Mouse (Mus musculus) thymus, adult 2 months (tissue): Measurements from ENCODE around the gene Fam102a.

Experiments used
- CTCF ChIP-seq: fragments of 200-500 bp; IDR thresholded peaks from 2 replicates; pipeline ENCODE4 v1.5.1; 2012; ENCODE audit warnings: mild to moderate bottlenecking, control low read depth, low read length, moderate library complexity, borderline replicate concordance; ENCODE audit not compliant: control insufficient read depth, poor library complexity, insufficient read depth; ENCODE audit errors: extremely low read depth
- POLR2A ChIP-seq: fragments of 200-500 bp; IDR thresholded peaks from 2 replicates; pipeline ENCODE4 v1.6.1; 2012; ENCODE audit warnings: mild to moderate bottlenecking, low read length, control low read depth, moderate library complexity; ENCODE audit not compliant: control insufficient read depth, poor library complexity, insufficient read depth; ENCODE audit errors: extremely low read depth

DNA sequence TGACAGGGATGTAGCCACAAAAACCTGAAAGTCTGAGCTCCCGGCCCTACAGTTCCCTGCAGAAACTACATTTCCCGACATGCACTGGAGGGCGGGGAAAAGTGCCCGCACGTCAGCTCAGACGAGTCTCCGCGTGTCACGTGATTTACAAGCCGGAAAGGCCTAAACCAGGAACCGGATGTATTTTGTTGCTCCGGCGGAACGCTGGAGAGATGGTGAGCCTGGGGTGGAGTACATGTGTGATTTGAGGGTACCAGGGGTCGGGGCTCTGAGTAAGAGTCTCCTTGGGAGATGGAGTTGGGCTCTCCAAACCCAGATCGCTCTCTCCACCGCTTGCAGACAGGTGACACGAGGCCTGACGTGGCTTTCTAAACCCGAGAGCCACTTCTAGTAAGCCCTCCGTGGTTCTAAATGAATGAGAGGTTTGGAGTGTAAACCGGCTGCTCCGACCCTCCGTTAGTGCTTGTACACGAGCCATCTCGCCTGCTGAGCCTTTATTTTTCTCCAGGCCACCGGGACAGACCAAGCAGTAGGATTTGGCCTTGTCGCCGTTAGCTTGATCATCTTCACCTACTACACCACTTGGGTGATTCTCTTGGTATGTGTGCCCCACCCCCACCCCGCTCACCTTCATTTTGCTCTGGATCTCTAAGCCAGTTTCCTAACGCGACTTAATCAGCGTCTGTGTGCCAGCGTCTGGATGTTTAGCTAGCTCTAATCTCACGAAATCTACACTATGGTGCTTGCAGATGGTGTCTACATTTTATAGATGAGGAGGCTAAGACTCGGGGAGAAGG lies 35.8 kb downstream of the Fam102a start, which contains the start of gene Dpm2:
- peak; percentile 76 for TF ChIP-seq POLR2A
- no peak for TF ChIP-seq CTCF
